Mouse (Mus musculus) midbrain, embryonic 10.5 days (tissue): ENCODE results near the gene Ghdc. TPM values are rescaled to one million over a fixed set of nuclear protein-coding genes. Genes with fewer than 3 reads are reported as not detected.

ENCODE experiments used
- DNase-seq: peaks from one replicate; pipeline ENCODE4 v3.0.0-alpha.2; 2017; ENCODE audit warnings: low spot score
- H3K27ac ChIP-seq: fragments of 300-500 bp; sonication (generic); replicated peaks from 2 replicates; pipeline ENCODE4 v1.5.1; 2016; ENCODE audit warnings: mild to moderate bottlenecking
- H3K27me3 ChIP-seq: fragments of 300-500 bp; sonication (generic); 2 replicates; pipeline ENCODE4 v1.6.1; 2016; ENCODE audit warnings: low read depth, mild to moderate bottlenecking; ENCODE audit not compliant: poor library complexity, severe bottlenecking
- H3K36me3 ChIP-seq: fragments of 300-500 bp; sonication (generic); 2 replicates; pipeline ENCODE4 v1.6.1; 2016; ENCODE audit warnings: mild to moderate bottlenecking, moderate library complexity
- H3K4me1 ChIP-seq: fragments of 300-500 bp; sonication (generic); 2 replicates; pipeline ENCODE4 v1.6.1; 2016
- H3K4me3 ChIP-seq: fragments of 300-500 bp; sonication (generic); 2 replicates; pipeline ENCODE4 v1.5.1; 2016; ENCODE audit warnings: mild to moderate bottlenecking, moderate library complexity
- H3K9me3 ChIP-seq: fragments of 300-500 bp; sonication (generic); replicated peaks from 2 replicates; pipeline ENCODE4 v1.6.1; 2016; ENCODE audit warnings: mild to moderate bottlenecking
- WGBS: fragments of 180-500 bp; shearing (Covaris S2); methylation state at CpG from one replicate; pipeline ENCODE4 v1.1.7; 2016; 5-methylcytosine and 5-hydroxymethylcytosine counted together
- polyA plus RNA-seq: library from polyadenylated mRNA; unstranded; fragments of >200 nt; fragmentation: Nextera tagmentation; extraction: Ambion mirVana; gene quantifications from 2 replicates; pipeline ENCODE4 v1.2.1, GENCODE M21; 2016

Gene Ghdc
- 3.9 and 4.4 TPM in 2 replicates for polyA plus RNA-seq

DNA sequence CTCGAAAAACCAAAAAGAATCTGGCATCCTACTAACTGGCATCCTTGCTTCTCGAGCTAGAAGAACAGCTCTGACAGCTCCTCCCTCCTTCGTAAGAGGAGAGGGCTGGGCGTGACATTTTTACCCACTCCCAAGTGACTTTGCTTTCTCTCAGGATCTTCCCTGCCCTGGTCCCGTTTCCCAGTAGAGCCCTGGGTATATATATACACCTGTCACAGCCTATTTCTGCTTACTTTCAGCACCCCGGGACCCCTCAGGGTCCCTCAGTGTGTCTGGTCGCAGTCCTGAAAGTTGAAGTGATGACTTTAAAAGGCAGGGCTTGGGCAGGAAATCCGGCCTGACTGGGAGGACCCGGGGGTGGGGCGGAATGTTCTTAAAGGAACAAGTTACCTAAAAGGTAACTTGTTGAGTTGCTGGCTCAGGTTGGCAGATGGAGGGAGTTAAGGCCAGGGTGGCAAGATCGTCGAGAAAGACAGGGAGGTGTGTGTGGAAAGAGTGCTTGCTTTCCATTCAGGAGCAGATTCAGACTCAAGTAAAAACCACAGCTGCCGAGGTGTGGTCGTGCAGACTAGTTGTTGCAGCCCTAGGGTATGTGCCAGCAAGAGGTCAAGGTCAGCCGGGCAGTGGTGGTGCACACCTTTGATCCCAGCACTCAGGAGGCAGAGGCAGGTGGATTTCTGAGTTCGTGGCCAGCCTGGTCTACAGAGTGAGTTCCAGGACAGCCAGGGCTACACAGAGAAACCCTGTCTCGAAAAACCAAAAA, at the start of gene Ghdc:
Gene Ghdc (minus strand): TSS at position 312 of the 763 bp plus-strand sequence.
- DNase-seq, result peak; percentile 44
- Histone ChIP-seq H3K36me3 (no peaks in the 10 kb centered on the region), H3K4me1 (peaks cover 12% of the 10 kb centered on the region; the same call in 1 of the 2 replicates), H3K27ac (peak within 1 kb of the TSS; percentile 63), H3K9me3 (no peaks in the 10 kb centered on the region), H3K4me3 (peak within 1 kb of the TSS; percentile 54), H3K27me3 (no peaks in the 10 kb centered on the region)
- WGBS, result 28% methylated on average over 17 of the region's 17 CpGs

DNA sequence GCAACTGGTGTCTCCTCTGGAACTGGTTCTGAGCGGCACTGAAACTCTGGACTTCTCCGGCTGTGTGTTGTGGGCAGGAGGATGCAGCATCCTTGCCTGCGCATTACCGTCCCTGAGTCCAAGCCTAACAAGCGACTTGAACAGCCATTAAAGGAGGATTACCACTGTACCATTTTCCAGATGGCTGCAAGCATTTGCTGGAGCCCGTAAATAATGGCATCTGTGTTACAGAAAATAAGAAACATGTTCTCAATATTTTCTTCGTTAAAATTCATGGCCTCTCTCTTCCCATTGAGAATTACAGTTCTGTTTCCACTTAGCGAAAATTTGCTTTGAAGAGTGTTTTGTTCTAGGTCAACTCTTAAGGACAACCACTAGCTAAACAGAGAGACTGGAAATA, 49.3 kb upstream of the Ghdc start:
- Histone ChIP-seq H3K4me3 (no peak overlapping the region), H3K27me3 (no peaks in the 10 kb centered on the region), H3K4me1 (peaks cover 2% of the 10 kb centered on the region), H3K27ac (no peak overlapping the region), H3K9me3 (no peaks in the 10 kb centered on the region), H3K36me3 (no peaks in the 10 kb centered on the region)
- DNase-seq, result no peak
- WGBS, result 90% methylated on average over 8 of the region's 8 CpGs

DNA sequence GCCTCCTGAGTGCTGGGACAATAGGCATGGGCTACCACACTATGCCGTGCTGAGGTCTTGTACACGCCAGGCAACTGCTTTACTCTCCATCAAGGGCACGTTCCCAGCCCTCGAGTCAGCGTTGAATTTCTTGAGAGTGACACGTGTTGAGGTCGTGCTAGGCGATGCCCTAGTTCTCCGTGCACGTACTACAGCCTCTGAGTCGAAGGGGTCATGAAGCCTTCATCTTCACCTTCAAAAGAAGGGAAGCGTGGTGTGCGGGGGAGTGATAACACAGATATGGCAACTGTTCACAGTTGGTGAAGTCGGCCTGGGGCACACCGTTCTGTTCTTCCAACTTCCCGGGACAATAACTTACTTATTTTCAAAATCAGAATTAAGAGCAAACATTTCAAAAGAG, 48.9 kb upstream of the Ghdc start:
- DNase-seq, result no peak
- no peaks in the 10 kb centered on the region for H3K9me3 ChIP-seq
- no peaks in the 10 kb centered on the region for H3K27me3 ChIP-seq
- H3K4me1 ChIP-seq, result no peaks in the 10 kb centered on the region; the same call in 1 of the 2 replicates
- no peaks in the 10 kb centered on the region for H3K36me3 ChIP-seq
- no peak overlapping the region for H3K4me3 ChIP-seq
- no peak overlapping the region for H3K27ac ChIP-seq
- 94% methylated on average over 16 of the region's 16 CpGs for WGBS

DNA sequence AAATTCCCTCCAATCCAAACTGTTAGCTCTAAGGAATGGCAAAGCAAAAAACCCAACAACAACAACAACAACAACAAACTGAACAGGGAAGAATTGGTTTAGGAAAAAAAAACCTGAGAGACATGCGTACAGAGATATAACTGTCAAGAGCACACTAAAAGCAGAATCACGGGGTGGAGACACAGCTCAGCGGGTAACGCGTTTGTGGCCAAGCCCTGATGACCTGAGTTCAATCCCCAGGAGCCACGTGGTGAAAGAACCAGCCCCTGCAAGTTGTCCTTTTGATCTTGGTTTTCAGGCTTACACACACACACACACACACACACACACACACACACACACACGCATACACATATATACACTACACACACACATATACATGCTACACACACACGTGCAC, 48.3 kb upstream of the Ghdc start:
- no peak for DNase-seq
- WGBS, result 85% methylated on average over 8 of the region's 8 CpGs
- H3K4me1 ChIP-seq, result peaks cover 4% of the 10 kb centered on the region
- no peak overlapping the region for H3K4me3 ChIP-seq
- no peak overlapping the region for H3K27ac ChIP-seq
- H3K27me3 ChIP-seq, result no peaks in the 10 kb centered on the region
- no peaks in the 10 kb centered on the region for H3K9me3 ChIP-seq
- H3K36me3 ChIP-seq, result no peaks in the 10 kb centered on the region

DNA sequence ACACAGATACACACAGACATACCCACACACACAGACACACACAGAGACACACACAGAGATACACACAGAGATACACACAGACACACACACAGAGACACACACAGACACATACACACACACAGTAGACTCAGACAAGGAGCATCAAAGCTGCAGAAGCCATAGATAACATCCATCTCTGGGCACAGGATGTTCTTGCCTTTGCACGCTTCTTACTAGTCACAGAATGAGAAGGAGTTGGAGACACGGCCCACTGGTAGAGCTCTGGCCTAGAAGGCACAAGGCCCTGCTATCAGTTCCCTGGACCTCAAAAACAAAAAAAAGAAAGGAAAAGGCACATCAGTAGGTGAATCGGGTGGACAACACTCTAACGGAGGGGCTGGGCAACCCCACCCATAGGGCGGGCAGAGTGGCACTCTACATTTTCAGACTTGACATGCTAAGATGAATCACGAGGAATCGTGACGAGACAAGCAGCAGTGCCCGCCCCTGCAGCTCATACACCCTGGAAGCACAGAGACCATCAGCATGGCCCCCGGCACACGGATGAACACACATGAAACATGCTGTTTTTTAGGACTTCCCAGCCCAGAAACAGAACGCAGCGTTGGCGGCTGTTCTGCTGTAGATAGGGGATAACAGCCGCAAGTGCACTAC, 47.7 kb upstream of the Ghdc start:
- no peaks in the 10 kb centered on the region for H3K27me3 ChIP-seq
- 92% methylated on average over 15 of the region's 15 CpGs for WGBS
- H3K27ac ChIP-seq, result no peak overlapping the region
- no peak for DNase-seq
- no peaks in the 10 kb centered on the region for H3K36me3 ChIP-seq
- no peak overlapping the region for H3K4me3 ChIP-seq
- no peaks in the 10 kb centered on the region for H3K9me3 ChIP-seq
- H3K4me1 ChIP-seq, result peaks cover 4% of the 10 kb centered on the region

DNA sequence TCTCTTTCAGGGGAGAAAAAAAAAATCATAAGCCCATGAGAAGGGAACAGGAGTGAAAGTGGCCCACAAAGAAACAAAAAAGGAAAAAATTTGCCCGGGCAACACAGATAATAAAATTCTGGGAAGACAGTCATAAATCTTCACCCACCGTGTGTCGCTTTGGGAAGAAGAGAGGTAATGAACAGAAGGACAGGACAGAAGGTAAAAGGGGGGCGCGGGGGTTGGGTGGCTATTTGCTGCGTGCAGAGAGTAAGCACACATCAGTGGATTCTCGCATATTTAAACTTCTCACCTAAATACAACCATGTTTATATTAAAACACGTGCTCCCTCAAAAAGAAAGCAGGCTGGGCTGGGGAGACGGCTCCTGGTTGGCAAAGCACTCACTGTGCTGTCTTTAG, 46.6 kb upstream of the Ghdc start:
- DNase-seq, result no peak
- Histone ChIP-seq H3K27me3 (no peaks in the 10 kb centered on the region), H3K27ac (no peak overlapping the region), H3K4me3 (no peak overlapping the region), H3K36me3 (no peaks in the 10 kb centered on the region), H3K4me1 (peaks cover 4% of the 10 kb centered on the region), H3K9me3 (no peaks in the 10 kb centered on the region)
- WGBS, result 91% methylated on average over 9 of the region's 9 CpGs

DNA sequence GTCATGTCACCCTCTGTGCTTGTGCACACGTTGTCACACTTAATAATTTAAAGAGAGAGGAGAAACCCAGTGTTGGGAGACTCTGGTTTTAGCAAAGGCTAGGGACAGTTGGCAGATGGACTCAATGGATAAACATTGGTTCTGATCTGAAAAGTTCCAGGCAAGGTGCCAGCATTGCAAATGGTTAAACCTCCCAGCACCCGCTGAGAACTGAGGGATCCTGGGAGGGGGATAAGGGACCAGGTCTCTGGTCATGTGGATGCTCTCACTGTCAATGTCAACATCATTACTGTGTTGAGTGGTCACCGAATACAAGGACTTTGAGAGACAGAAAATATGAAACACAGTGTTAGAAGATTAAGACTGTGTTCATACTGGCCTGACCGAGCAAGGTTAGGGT, 46.0 kb upstream of the Ghdc start:
- DNase-seq, result no peak
- Histone ChIP-seq H3K9me3 (no peaks in the 10 kb centered on the region; the same call in 1 of the 2 replicates), H3K27ac (no peak overlapping the region), H3K4me1 (peaks cover 4% of the 10 kb centered on the region), H3K36me3 (no peaks in the 10 kb centered on the region), H3K4me3 (no peak overlapping the region), H3K27me3 (no peaks in the 10 kb centered on the region)
- 88% methylated on average over 4 of the region's 4 CpGs for WGBS

DNA sequence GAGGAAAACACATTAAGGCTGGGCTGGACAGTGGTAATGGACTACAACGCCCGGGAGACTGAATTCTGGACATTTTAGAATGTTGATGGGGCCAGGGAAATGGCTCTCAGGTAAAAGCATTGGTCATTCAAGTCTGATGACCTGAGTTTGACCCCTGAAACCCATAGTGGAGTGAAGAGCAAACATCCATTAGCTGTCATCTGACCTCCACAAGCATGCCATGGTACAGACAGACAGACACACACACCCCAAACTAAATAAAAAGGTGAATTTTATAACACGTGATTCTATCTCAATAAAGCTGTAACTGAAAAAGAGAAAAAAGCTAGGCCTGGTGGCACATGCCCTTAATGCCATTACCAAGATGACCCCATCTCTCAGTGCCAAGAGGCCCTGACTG, 45.6 kb upstream of the Ghdc start:
- no peak overlapping the region for H3K27ac ChIP-seq
- peaks cover 4% of the 10 kb centered on the region for H3K4me1 ChIP-seq
- H3K27me3 ChIP-seq, result no peaks in the 10 kb centered on the region
- WGBS, result 95% methylated on average over 3 of the region's 3 CpGs
- DNase-seq, result no peak
- no peak overlapping the region for H3K4me3 ChIP-seq
- no peaks in the 10 kb centered on the region; the same call in 1 of the 2 replicates for H3K9me3 ChIP-seq
- H3K36me3 ChIP-seq, result no peaks in the 10 kb centered on the region

DNA sequence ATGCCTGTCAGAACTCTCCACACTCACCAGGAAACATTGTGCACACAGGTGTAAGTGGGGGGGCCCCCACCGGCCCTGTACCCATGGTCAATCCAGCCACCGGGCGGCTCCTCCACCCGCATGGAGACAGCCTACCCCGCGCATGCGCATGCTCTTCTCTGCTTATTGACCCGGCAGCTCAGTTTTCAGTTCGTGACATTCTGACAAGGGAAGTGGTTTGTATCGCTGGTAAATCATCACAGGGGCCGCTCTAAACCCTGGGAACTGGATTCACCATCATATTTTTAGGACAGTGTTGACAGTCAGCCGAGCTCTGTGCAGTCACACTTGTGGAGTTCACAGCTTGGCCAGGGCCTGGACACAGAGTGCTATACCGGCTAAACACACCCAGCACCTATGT, 43.7 kb upstream of the Ghdc start:
- Histone ChIP-seq H3K4me1 (peaks cover 4% of the 10 kb centered on the region), H3K9me3 (no peaks in the 10 kb centered on the region; the same call in 1 of the 2 replicates), H3K27me3 (no peaks in the 10 kb centered on the region), H3K36me3 (no peaks in the 10 kb centered on the region), H3K4me3 (no peak overlapping the region), H3K27ac (no peak overlapping the region)
- WGBS, result 83% methylated on average over 13 of the region's 13 CpGs
- DNase-seq, result no peak

DNA sequence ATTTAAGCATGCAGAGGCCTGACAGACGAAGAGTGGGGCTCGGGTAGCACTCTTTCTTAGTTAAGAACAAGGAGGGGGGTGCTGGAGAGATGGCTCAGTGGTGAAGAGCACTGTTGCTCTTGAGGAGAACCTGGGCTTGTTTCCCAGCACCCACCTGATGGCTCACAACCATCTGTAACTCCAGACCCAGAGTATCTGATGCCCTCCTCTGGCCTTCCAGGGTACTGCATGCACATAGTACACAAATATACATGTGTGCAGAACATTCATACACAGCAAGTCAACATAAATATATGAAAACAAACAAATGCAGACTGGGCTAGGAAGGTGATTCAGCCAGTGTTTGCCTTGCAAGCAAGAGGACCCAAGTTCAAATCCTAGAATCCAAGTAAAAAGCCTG, 40.4 kb upstream of the Ghdc start:
- Histone ChIP-seq H3K9me3 (no peaks in the 10 kb centered on the region; the same call in 1 of the 2 replicates), H3K4me3 (no peak overlapping the region), H3K4me1 (peaks cover 7% of the 10 kb centered on the region; the same call in 1 of the 2 replicates), H3K27ac (no peak overlapping the region), H3K36me3 (no peaks in the 10 kb centered on the region), H3K27me3 (no peaks in the 10 kb centered on the region)
- no peak for DNase-seq
- WGBS, result 93% methylated on average over 2 of the region's 2 CpGs

DNA sequence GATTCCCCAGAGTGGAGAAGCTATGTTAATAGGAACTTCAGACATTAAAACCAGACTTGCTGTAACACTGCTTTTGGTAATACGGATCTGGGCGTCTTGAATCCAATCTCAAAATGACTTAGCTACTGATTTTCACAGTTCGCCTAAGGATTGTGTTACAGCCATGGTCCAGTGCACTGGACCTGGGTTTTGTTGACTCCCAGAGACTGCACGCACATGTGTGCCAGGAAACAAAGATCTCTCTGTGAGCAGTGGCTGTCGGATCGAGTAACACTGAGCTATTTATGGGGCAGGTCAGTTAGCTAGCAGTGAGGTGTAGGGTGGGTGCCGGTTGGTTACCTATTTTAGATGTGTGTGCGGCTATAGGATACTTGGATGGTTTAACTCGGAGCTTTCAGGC, 39.8 kb upstream of the Ghdc start:
- no peaks in the 10 kb centered on the region for H3K27me3 ChIP-seq
- peaks cover 7% of the 10 kb centered on the region; the same call in 1 of the 2 replicates for H3K4me1 ChIP-seq
- no peak overlapping the region for H3K27ac ChIP-seq
- 87% methylated on average over 9 of the region's 9 CpGs for WGBS
- no peaks in the 10 kb centered on the region; the same call in 1 of the 2 replicates for H3K9me3 ChIP-seq
- no peak for DNase-seq
- no peaks in the 10 kb centered on the region for H3K36me3 ChIP-seq
- H3K4me3 ChIP-seq, result no peak overlapping the region

DNA sequence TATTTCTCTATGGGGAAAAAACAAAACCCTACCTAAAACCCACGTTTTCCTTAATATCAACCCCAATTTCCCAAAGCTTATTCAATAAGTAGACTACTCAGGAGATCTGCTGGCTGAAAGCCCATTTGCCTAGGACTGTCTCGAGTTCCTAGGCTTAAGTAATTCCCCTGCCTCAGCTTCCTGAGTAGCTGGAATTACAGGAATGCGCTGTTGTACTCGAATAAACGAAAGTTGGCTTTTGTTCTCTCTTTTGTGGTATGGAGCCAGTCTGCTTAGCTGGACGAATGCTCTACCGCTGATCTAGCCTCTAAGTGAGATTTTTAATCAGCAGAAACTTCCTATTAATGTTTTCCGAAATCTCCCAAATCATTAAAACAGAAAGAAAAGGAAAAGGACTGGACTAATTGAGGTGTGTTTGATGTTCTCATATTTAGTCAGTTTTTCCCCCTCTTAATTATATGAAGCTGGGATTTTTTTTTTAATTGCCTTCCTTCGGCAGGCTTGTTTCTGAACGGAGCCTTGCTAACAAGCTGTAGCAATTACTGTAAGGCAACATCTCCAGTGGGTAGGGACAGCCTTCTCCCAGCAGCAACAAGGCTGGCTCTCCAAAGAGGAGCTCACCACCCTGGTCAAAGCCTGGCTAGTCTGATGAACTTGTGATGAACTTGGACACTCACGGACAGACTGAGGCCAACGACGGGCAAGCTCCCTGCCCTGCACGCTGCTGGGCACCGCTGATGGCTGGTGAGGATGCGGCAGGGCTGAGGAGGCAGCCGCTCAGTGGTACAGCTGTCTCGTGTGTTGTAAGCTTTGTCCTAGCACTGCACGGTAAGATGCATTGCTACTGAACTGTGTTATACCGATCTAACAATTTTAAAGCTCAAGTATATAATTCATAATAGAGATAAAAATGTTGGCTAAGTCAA, 35.9 kb upstream of the Ghdc start:
- DNase-seq, result no peak
- Histone ChIP-seq H3K4me1 (0 out of 2 replicates have a peak, but pooled peaks cover 3% of the 10 kb centered on the region), H3K27ac (no peak overlapping the region), H3K36me3 (peaks cover 34% of the 10 kb centered on the region), H3K4me3 (no peak overlapping the region), H3K9me3 (no peaks in the 10 kb centered on the region; the same call in 1 of the 2 replicates), H3K27me3 (no peaks in the 10 kb centered on the region)
- 80% methylated on average over 20 of the region's 20 CpGs for WGBS
